In genomic region chr2:44449471-44449870, GRCm38 (mm10) we compare ENCODE assay signal across 28 mouse cellular contexts.
DNase-seq lines count a peak whose midpoint lies in the region; ATAC-seq and TF ChIP-seq lines count a peak whose summit lies in the region.
"Had no signal": no experiment of that assay in that cellular context is flagged by ENCODE, and none has a peak within 500 bp of the region (broad histone marks: within the 10 kb centered on the region; RNA-seq: fewer than 3 reads in every experiment).

No protein-coding gene starts in this region.

- no peaks in the 10 kb centered on the region for H3K9me3 ChIP-seq in forebrain, embryonic 13.5 days (replicated peaks)
- no peaks in the 10 kb centered on the region for H3K9me3 ChIP-seq in forebrain, embryonic 14.5 days (replicated peaks; ENCODE audit: control insufficient read depth, low read length)
- no peaks in the 10 kb centered on the region for H3K9me3 ChIP-seq in midbrain, embryonic 10.5 days (replicated peaks)
- H3K9me3 ChIP-seq in midbrain, postnatal 0 days (ENCODE audit: low read length), result no peaks in the 10 kb centered on the region
- H3K9me3 ChIP-seq in midbrain, embryonic 13.5 days, result no peaks in the 10 kb centered on the region
- no peaks in the 10 kb centered on the region for H3K9me3 ChIP-seq in midbrain, embryonic 16.5 days (replicated peaks; ENCODE audit: control insufficient read depth, low read length, poor library complexity, severe bottlenecking)
- H3K9me3 ChIP-seq: embryonic facial prominence, embryonic 10.5 days; embryonic facial prominence, embryonic 13.5 days; heart, embryonic 10.5 days; heart, embryonic 13.5 days; hindbrain, embryonic 12.5 days had no signal

- no peak for DNase-seq in forebrain, embryonic 14.5 days (ENCODE audit: low spot score)
- peak; percentile 42 for DNase-seq in midbrain, embryonic 10.5 days (ENCODE audit: low spot score)
- DNase-seq in midbrain, postnatal 0 days (ENCODE audit: low spot score), result no peak
- DNase-seq in brain, embryonic 14.5 days (ENCODE audit: low read depth), result peak; percentile 45
- DNase-seq in lung, adult 2 months, result no peak
- DNase-seq: adrenal gland, adult 2 months; adrenal gland, postnatal 14 days; cerebellum, adult 11-12 months; cerebellum, adult 8-10 months; cerebellum, postnatal 10 days; cerebellum, postnatal 36 days; embryo, embryonic 11 days; gastrocnemius, postnatal 10 days; gastrocnemius, postnatal 36 days; heart, adult 2 months; heart, postnatal 14 days; heart, postnatal 4 days had no signal

- no peaks in the 10 kb centered on the region for H3K27me3 ChIP-seq in forebrain, embryonic 13.5 days
- H3K27me3 ChIP-seq in forebrain, embryonic 14.5 days (replicated peaks; ENCODE audit: control insufficient read depth, insufficient read depth, low read length), result no peaks in the 10 kb centered on the region
- no peaks in the 10 kb centered on the region for H3K27me3 ChIP-seq in midbrain, embryonic 10.5 days (ENCODE audit: low read depth, poor library complexity, severe bottlenecking)
- H3K27me3 ChIP-seq in midbrain, postnatal 0 days (ENCODE audit: insufficient read depth, low read length), result no peaks in the 10 kb centered on the region
- no peaks in the 10 kb centered on the region for H3K27me3 ChIP-seq in midbrain, embryonic 13.5 days
- H3K27me3 ChIP-seq in midbrain, embryonic 16.5 days (ENCODE audit: control insufficient read depth, insufficient read depth, low read depth, low read length), result no peaks in the 10 kb centered on the region
- H3K27me3 ChIP-seq: embryonic facial prominence, embryonic 13.5 days; heart, embryonic 13.5 days; hindbrain, embryonic 12.5 days had no signal

- H3K4me2 ChIP-seq in forebrain, embryonic 13.5 days, result no peak overlapping the region
- H3K4me2 ChIP-seq in forebrain, embryonic 14.5 days (ENCODE audit: low read length), result no peak overlapping the region
- no peak overlapping the region for H3K4me2 ChIP-seq in midbrain, postnatal 0 days (ENCODE audit: low read depth, low read length, poor library complexity, severe bottlenecking)
- H3K4me2 ChIP-seq in midbrain, embryonic 13.5 days (replicated peaks), result no peak overlapping the region
- no peak overlapping the region for H3K4me2 ChIP-seq in midbrain, embryonic 16.5 days (ENCODE audit: low read length)
- H3K4me2 ChIP-seq: embryonic facial prominence, embryonic 13.5 days; heart, embryonic 13.5 days; hindbrain, embryonic 12.5 days had no signal

- H3K36me3 ChIP-seq in forebrain, embryonic 13.5 days (ENCODE audit: poor library complexity, severe bottlenecking), result no peaks in the 10 kb centered on the region
- no peaks in the 10 kb centered on the region for H3K36me3 ChIP-seq in forebrain, embryonic 14.5 days (ENCODE audit: control insufficient read depth, insufficient read depth, low read length)
- no peaks in the 10 kb centered on the region for H3K36me3 ChIP-seq in midbrain, embryonic 10.5 days
- no peaks in the 10 kb centered on the region for H3K36me3 ChIP-seq in midbrain, postnatal 0 days (ENCODE audit: insufficient read depth, low read length)
- H3K36me3 ChIP-seq in midbrain, embryonic 13.5 days, result no peaks in the 10 kb centered on the region
- H3K36me3 ChIP-seq in midbrain, embryonic 16.5 days (ENCODE audit: control insufficient read depth, insufficient read depth, low read length), result no peaks in the 10 kb centered on the region
- H3K36me3 ChIP-seq: embryonic facial prominence, embryonic 10.5 days; embryonic facial prominence, embryonic 13.5 days; heart, embryonic 10.5 days; heart, embryonic 13.5 days; hindbrain, embryonic 12.5 days had no signal

- no peak for TF ChIP-seq POLR2A in brain, embryonic 14.5 days (IDR thresholded peaks at IDR 0.05; ENCODE audit: borderline replicate concordance, extremely low read depth, insufficient read depth, insufficient read length, poor library complexity, severe bottlenecking)
- TF ChIP-seq POLR2A in lung, adult 2 months (IDR thresholded peaks at IDR 0.05; ENCODE audit: borderline replicate concordance, extremely low read depth, low read depth, low read length), result no peak

- H3K4me3 ChIP-seq in forebrain, embryonic 13.5 days, result no peak overlapping the region
- H3K4me3 ChIP-seq in forebrain, embryonic 14.5 days (ENCODE audit: low read depth, low read length), result no peak overlapping the region
- no peak overlapping the region for H3K4me3 ChIP-seq in midbrain, embryonic 10.5 days
- H3K4me3 ChIP-seq in midbrain, postnatal 0 days (ENCODE audit: low read depth, low read length), result no peak overlapping the region
- H3K4me3 ChIP-seq in midbrain, embryonic 13.5 days (replicated peaks), result no peak overlapping the region
- H3K4me3 ChIP-seq in midbrain, embryonic 16.5 days (ENCODE audit: low read depth, low read length), result no peak overlapping the region
- no peak overlapping the region for H3K4me3 ChIP-seq in lung, adult 2 months (replicated peaks; ENCODE audit: extremely low read depth, low read depth, low read length)
- H3K4me3 ChIP-seq: embryonic facial prominence, embryonic 10.5 days; embryonic facial prominence, embryonic 13.5 days; erythroblast, embryonic 14.5 days; heart, adult 2 months; heart, embryonic 10.5 days; heart, embryonic 13.5 days; hindbrain, embryonic 12.5 days had no signal

- H3K27ac ChIP-seq in forebrain, embryonic 13.5 days, result no peak overlapping the region
- no peak overlapping the region for H3K27ac ChIP-seq in forebrain, embryonic 14.5 days (ENCODE audit: low read depth, low read length)
- H3K27ac ChIP-seq in midbrain, embryonic 10.5 days (replicated peaks), result peak overlapping the region; percentile 61
- no peak overlapping the region for H3K27ac ChIP-seq in midbrain, postnatal 0 days (ENCODE audit: low read depth, low read length)
- H3K27ac ChIP-seq in midbrain, embryonic 13.5 days, result no peak overlapping the region
- no peak overlapping the region for H3K27ac ChIP-seq in midbrain, embryonic 16.5 days (ENCODE audit: low read length)
- H3K27ac ChIP-seq: embryonic facial prominence, embryonic 10.5 days; embryonic facial prominence, embryonic 13.5 days; heart, adult 2 months; heart, embryonic 10.5 days; heart, embryonic 13.5 days; hindbrain, embryonic 12.5 days had no signal

- TF ChIP-seq CTCF in midbrain, postnatal 0 days (IDR thresholded peaks at IDR 0.05), result no peak
- TF ChIP-seq CTCF in brain, embryonic 14.5 days (IDR thresholded peaks at IDR 0.05; ENCODE audit: borderline replicate concordance, extremely low read depth, insufficient read depth, insufficient read length), result no peak
- TF ChIP-seq CTCF in lung, adult 2 months (IDR thresholded peaks at IDR 0.05; ENCODE audit: insufficient read depth, low read length), result no peak

- no peak overlapping the region for H3K9ac ChIP-seq in forebrain, embryonic 13.5 days
- H3K9ac ChIP-seq in forebrain, embryonic 14.5 days (ENCODE audit: low read length), result no peak overlapping the region
- H3K9ac ChIP-seq in midbrain, postnatal 0 days (replicated peaks; ENCODE audit: low read length, poor library complexity, severe bottlenecking), result no peak overlapping the region
- no peak overlapping the region for H3K9ac ChIP-seq in midbrain, embryonic 13.5 days (replicated peaks)
- no peak overlapping the region for H3K9ac ChIP-seq in midbrain, embryonic 16.5 days (ENCODE audit: low read depth, low read length)
- H3K9ac ChIP-seq: embryonic facial prominence, embryonic 13.5 days; heart, embryonic 13.5 days; hindbrain, embryonic 12.5 days had no signal

- H3K4me1 ChIP-seq in forebrain, embryonic 13.5 days, result peaks cover 9% of the 10 kb centered on the region
- H3K4me1 ChIP-seq in forebrain, embryonic 14.5 days (ENCODE audit: control insufficient read depth, insufficient read depth, low read length), result 0 out of 2 replicates have a peak, but pooled peaks cover 3% of the 10 kb centered on the region
- H3K4me1 ChIP-seq in midbrain, embryonic 10.5 days, result peaks cover 23% of the 10 kb centered on the region
- H3K4me1 ChIP-seq in midbrain, postnatal 0 days (ENCODE audit: insufficient read depth, low read length), result no peaks in the 10 kb centered on the region
- peaks cover 8% of the 10 kb centered on the region for H3K4me1 ChIP-seq in midbrain, embryonic 13.5 days (replicated peaks)
- H3K4me1 ChIP-seq in midbrain, embryonic 16.5 days (ENCODE audit: control insufficient read depth, insufficient read depth, low read length), result no peaks in the 10 kb centered on the region
- no peaks in the 10 kb centered on the region for H3K4me1 ChIP-seq in lung, adult 2 months (ENCODE audit: control insufficient read depth, insufficient read depth, low read length)
- H3K4me1 ChIP-seq: heart, embryonic 10.5 days; heart, embryonic 13.5 days had no signal

- 0 out of 2 replicates have a peak, but pooled peaks have one; percentile 48 for ATAC-seq in forebrain, embryonic 13.5 days
- no peak for ATAC-seq in forebrain, embryonic 14.5 days
- ATAC-seq in midbrain, postnatal 0 days (ENCODE audit: low FRiP score), result no peak
- ATAC-seq in midbrain, embryonic 13.5 days, result peak; percentile 37; the same call in 1 of the 2 replicates
- ATAC-seq in midbrain, embryonic 16.5 days, result no peak
- ATAC-seq: hindbrain, embryonic 16.5 days; intestine, embryonic 16.5 days had no signal

Comparison
In these comparisons a context has a peak if more than half of its experiments do, and no peak if none do; other contexts are left out.
1. ATAC-seq: peak in forebrain, embryonic 13.5 days (single experiment) and midbrain, embryonic 13.5 days (single experiment); none in forebrain, embryonic 14.5 days (single experiment), midbrain, postnatal 0 days (single experiment) and midbrain, embryonic 16.5 days (single experiment).
2. DNase-seq: peak in midbrain, embryonic 10.5 days (single experiment) and brain, embryonic 14.5 days (single experiment); none in forebrain, embryonic 14.5 days (single experiment), midbrain, postnatal 0 days (single experiment) and lung, adult 2 months (single experiment).